ENCODE assay signal across 8 mouse cellular contexts in genomic region chr10:70599126-70599924, GRCm38 (mm10). TPM values are rescaled to one million over a fixed set of nuclear protein-coding genes. Genes with fewer than 3 reads are reported as not detected.
DNase-seq lines count a peak whose midpoint lies in the region; ATAC-seq and TF ChIP-seq lines count a peak whose summit lies in the region.

No protein-coding gene starts in this region.

- H3K27me3 ChIP-seq in Patski, result peaks cover 9% of the 10 kb centered on the region
- H3K27me3 ChIP-seq in forebrain, embryonic 16.5 days (replicated peaks; ENCODE audit: control insufficient read depth, insufficient read depth, low read length), result no peaks in the 10 kb centered on the region
- no peaks in the 10 kb centered on the region for H3K27me3 ChIP-seq in hindbrain, embryonic 16.5 days (replicated peaks; ENCODE audit: control insufficient read depth, insufficient read depth, low read length)

- POLR2A ChIA-PET in Patski (lab: Charles Lee), result interaction anchor here (1.1 to 1.7 kb wide), 2 partner anchors 36 to 44 kb away, joined by 3 read pairs; no protein-coding TSS in a partner anchor

- peak overlapping the region; percentile 96 for H3K27ac ChIP-seq in forebrain, embryonic 16.5 days (ENCODE audit: low read length)
- peak overlapping the region; percentile 98 for H3K27ac ChIP-seq in hindbrain, embryonic 16.5 days (ENCODE audit: low read depth, low read length)

- DNase-seq in Patski (ENCODE audit: low read depth, low spot score), result no peak
- DNase-seq in cerebellum, adult 11-12 months, result peak; percentile 98
- peak; percentile 90 for DNase-seq in left cerebral cortex, adult 11 months (ENCODE audit: low spot score)
- DNase-seq in lung, postnatal 10 days, result peak; percentile 56
- peak; percentile 95 for DNase-seq in right cerebral cortex, adult 18-20 months
- DNase-seq in yolk sac, embryonic 10.5 days (ENCODE audit: low spot score), result peak; percentile 83

- CTCF ChIA-PET in Patski (lab: Charles Lee), result interaction anchor here (1.0 kb wide), 1 partner anchor 15 kb away, joined by 3 read pairs; no protein-coding TSS in a partner anchor

- in situ Hi-C loops in Patski (cut with MboI; ENCODE audit: low pct_unique_long_range_greater_than_20kb), result loop anchor here (25.0 kb wide), 1 partner anchor 613 kb away; no protein-coding TSS in a partner anchor

- no peaks in the 10 kb centered on the region for H3K36me3 ChIP-seq in forebrain, embryonic 16.5 days (ENCODE audit: control insufficient read depth, insufficient read depth)
- no peaks in the 10 kb centered on the region for H3K36me3 ChIP-seq in hindbrain, embryonic 16.5 days (ENCODE audit: control insufficient read depth, insufficient read depth, low read length)

- no peak for TF ChIP-seq CTCF in Patski (IDR thresholded peaks at IDR 0.05)

- peak overlapping the region; percentile 87 for H3K9ac ChIP-seq in forebrain, embryonic 16.5 days (replicated peaks; ENCODE audit: low read depth, low read length)
- peak overlapping the region; percentile 99 for H3K9ac ChIP-seq in hindbrain, embryonic 16.5 days (ENCODE audit: low read depth, low read length)

- ATAC-seq in Patski, result peak; percentile 66
- peak; percentile 90 for ATAC-seq in forebrain, embryonic 16.5 days
- peak; percentile 94 for ATAC-seq in hindbrain, embryonic 16.5 days

- peak overlapping the region; percentile 91 for H3K4me3 ChIP-seq in forebrain, embryonic 16.5 days (replicated peaks; ENCODE audit: low read length)
- peak overlapping the region; percentile 87 for H3K4me3 ChIP-seq in hindbrain, embryonic 16.5 days (ENCODE audit: low read length)

- H3K4me2 ChIP-seq in forebrain, embryonic 16.5 days (ENCODE audit: low read length), result peak overlapping the region; percentile 93
- peak overlapping the region; percentile 78 for H3K4me2 ChIP-seq in hindbrain, embryonic 16.5 days (ENCODE audit: low read length)

- peaks cover 9% of the 10 kb centered on the region for H3K4me1 ChIP-seq in forebrain, embryonic 16.5 days (replicated peaks; ENCODE audit: control insufficient read depth, insufficient read depth, low read length)
- peaks cover 9% of the 10 kb centered on the region for H3K4me1 ChIP-seq in hindbrain, embryonic 16.5 days (ENCODE audit: control insufficient read depth, insufficient read depth, low read depth, low read length)

- 0% methylated on average over 91 of the region's 124 CpGs for WGBS in forebrain, embryonic 16.5 days
- WGBS in hindbrain, embryonic 16.5 days, result under 1% methylated on average over 72 of the region's 124 CpGs

- H3K9me3 ChIP-seq in forebrain, embryonic 16.5 days (ENCODE audit: control insufficient read depth, low read length), result no peaks in the 10 kb centered on the region
- H3K9me3 ChIP-seq in hindbrain, embryonic 16.5 days (ENCODE audit: control insufficient read depth, low read length), result no peaks in the 10 kb centered on the region

RNA-seq across cellular contexts. Expression of gene Phyhipl, which starts 56.4 kb away (rescaled TPM):
- polyA plus RNA-seq in Patski (2021), result 36.7 TPM
- 137 and 168 TPM in 2 replicates for polyA plus RNA-seq in forebrain, embryonic 16.5 days (2015; fragmentation: Nextera tagmentation; extraction: Ambion mirVana)
- 337 and 365 TPM in 2 replicates for polyA plus RNA-seq in hindbrain, embryonic 16.5 days (2015; fragmentation: Nextera tagmentation; extraction: Ambion mirVana)
